Mouse (Mus musculus) neutrophil, adult 5-6 weeks (primary cell): ENCODE data around the gene Ccl22. TPM values are rescaled to one million over a fixed set of nuclear protein-coding genes. Genes with fewer than 3 reads are reported as not detected.
A peak's percentile ranks its signal among the peaks of the same experiment; 100 is the strongest.

Experiments used
- ATAC-seq: fragments of 151-379, 151-347 bp; 2 replicates; pipeline ENCODE4 v1.8.0; 2017; ENCODE audit warnings: mild to moderate bottlenecking, moderate TSS enrichment; ENCODE audit not compliant: insufficient number of reproducible peaks, poor library complexity, low FRiP score, severe bottlenecking; ENCODE audit errors: extremely low read depth
- total RNA-seq: library from RNA; stranded (forward); fragments of 200-1000 nt; gene quantifications from 2 replicates; pipeline ENCODE4 v1.2.3, GENCODE M21; 2017

Gene Ccl22
- total RNA-seq, 1 experiment from 2014 or later = not detected

DNA sequence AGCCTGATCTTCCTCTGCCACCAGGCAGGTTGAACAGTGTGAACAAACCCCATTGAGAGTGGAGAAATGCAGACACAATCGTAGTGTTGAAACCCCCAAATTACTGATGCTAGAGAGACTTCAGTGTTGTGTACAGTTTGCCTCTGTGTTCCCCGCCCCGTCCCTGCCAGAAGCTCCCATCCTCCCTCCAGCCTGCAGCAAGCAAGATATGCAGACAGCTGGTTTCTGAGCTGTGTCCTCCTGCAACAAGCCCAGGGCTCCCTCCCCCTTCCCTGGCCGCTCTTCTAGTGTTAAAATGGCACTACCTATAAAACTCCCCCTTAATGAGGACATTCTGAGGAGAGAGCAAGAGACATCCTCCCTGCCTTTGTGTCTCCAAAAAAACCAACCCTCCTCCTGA lies 16.1 kb upstream of the Ccl22 start:
- ATAC-seq = no peak

- ATAC-seq = peak; percentile 48; the same call in 1 of the 2 replicates
These were observed 11.4 kb upstream of the Ccl22 start for GRCm38 (mm10) chr8:94733821-94734465.

GRCm38 (mm10) chr8:94734735-94735350 lies 10.5 kb upstream of the Ccl22 start:
- ATAC-seq = no peak

DNA sequence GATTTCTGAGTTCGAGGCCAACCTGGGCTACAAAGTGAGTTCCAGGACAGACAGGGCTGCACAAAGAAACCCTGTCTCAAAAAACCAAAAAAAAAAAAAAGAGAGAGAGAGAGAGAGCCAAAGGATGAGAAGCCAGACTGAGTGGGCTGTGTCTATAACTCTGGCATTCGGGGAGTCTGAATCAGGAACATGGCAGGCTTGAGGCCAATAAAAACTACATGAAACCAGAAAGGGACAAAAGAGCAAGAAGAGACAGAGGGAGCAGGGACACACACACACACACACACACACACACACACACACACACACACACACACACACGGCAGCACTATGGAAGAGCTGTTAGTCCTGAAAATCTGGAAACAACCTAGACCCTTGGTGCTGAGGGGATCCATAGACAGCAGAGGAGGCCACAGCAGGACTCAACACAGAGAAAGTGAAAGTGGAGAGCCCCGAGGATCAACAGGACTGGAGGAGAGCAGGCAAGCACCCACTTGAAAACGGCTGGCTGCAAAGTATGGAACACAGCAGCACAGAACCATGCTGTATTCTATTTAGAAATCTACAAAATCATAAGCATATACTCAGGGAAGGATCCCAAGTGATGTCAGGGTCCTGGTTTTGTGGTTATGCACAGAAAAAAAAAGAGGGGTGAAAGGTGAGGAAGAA lies 9.8 kb upstream of the Ccl22 start:
- ATAC-seq = no peak

DNA sequence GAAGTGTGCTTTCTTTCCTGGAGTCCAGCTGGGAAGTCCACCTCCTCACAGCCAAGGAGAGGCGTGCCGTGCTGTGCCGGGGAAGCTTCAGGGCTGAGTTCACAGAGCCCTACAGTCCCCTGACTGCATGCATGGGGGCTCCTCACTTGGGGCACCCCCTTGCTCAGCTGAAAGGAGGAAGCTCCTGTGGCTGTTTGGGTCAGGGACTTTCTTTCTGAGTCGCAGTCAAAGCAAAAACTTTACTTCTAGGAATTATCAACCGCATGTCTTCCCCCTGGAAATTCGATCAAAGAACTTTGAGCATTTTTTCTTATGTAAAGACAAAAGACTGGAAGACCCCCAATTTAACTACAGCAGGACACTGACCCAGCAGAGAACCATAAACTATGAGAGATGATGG lies 5.6 kb upstream of the Ccl22 start:
- ATAC-seq = 0 out of 2 replicates have a peak, but pooled peaks have one; percentile 39

GRCm38 (mm10) chr8:94740591-94740990 lies 4.8 kb upstream of the Ccl22 start:
- no peak for ATAC-seq

DNA sequence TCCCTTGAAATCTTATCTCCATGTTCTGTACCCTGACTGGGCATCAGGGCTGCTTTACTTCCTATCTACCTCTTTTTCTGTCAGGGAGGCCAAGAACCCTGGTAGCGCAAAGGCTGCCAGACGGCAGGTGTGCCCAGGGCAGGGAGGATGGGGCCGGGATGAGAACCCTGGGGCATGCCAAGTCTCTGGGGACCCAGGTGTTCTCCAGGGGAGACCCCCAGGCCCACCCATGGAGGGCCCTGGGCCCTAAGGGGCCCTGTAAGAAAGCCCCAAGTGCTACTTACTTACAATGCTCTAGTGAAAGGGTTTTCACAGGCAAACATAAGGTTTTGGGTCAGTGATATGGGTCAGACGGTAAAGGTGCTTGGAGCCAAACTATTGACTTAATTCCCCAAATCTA lies 3.7 kb upstream of the Ccl22 start:
- ATAC-seq = no peak

GRCm38 (mm10) chr8:94744484-94744883 lies 906 bp upstream of the Ccl22 start:
- no peak for ATAC-seq

DNA sequence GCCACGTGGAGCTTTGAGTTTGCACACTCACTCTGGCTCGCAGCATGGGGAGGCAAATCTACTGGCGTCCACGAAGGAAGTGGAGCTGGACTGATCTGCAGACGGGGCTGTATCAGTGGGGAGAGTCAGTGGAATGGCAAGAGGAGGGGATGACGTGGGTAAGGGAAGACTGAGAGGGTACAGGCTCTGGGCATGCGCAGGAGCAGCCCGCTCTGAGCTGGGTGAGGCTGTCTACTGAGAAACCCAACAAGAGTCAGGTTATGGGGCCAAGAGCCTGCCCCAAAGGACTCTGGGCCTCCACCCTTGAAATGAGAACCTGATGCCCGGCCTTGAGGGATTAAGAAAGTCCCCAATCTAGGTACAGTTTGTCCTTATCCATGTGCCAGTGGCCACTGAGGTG lies 418 bp upstream of the Ccl22 start:
- no peak for ATAC-seq

GRCm38 (mm10) chr8:94746832-94747231 lies 1.4 kb downstream of the Ccl22 start:
- no peak for ATAC-seq

DNA sequence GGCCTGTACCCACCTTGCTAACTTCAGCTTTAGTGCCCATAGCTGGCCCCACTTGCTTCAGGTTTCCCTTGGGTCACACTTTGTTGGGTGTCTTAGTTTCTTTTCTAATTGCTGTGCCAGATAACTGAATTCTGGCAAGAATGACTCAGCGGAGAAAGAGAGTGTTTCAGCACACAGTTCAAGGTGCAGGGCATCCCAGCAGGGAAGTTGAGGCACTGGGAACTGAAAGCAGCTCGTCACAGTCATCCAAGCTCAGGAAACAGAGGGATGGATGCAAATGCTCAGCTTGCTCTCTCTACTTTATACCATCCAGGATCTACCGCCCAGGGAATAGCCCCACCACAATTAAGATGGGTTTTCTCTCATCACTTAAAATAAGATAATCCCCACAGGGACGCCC lies 3.0 kb downstream of the Ccl22 start:
- no peak for ATAC-seq

DNA sequence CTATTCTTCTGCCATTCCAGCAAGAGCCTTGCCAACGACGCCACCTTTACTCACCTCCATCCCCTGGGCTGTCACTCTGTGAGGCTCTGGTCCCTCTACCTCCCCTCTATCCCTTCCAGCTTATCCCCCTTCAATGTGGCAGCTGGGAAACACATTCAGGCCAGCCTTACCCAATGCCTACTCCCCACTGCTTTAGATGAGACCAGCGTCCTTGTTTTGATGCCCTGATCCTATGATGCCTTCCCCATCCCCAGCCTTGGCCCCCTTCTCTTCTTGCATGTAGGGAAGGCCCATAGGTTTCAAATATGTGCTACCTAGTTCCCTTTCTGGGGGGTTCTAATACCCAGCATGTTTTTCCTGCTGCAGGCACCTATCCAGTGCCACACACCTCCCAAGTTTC lies 4.6 kb downstream of the Ccl22 start:
- ATAC-seq = 0 out of 2 replicates have a peak, but pooled peaks have one; percentile 8

DNA sequence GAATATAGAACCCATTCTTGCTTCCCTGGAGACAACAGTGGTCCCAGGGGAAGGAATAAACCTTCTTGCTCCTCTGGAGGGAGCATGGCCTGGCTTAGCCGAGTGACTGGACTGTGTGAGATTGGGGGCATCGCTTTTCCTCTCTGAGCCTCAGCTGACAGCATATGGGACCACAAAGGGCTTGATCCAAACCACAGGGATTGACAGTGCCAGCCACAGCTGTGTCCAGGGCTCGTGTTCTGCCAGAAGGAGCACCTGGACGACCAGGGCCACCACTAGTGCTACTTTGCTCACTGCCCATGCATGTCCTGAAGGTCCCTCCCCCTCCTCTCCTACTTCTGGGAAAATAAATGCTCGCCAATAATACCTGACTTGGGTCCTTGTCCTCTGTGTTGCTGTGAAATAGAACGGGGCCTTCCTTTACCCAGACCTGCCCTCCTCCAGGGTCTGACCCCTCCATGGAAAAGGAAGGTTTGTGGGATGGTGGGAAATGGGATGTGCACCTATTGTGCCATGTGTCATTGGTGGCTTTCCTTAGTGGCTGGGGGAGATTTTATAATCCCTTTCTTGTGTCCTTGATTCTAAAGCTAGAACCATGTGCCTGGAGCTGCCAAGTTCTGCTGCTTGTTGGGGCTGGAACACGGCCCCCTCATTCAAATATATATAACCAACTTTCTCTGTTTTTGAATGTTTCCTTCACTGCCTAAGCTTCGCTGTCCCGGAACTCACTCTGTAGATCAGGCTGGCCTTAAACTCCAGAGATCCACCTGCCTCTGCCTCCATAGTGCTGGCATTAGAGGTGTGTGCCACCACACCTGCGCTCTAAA lies 5.8 kb downstream of the Ccl22 start:
- no peak for ATAC-seq

DNA sequence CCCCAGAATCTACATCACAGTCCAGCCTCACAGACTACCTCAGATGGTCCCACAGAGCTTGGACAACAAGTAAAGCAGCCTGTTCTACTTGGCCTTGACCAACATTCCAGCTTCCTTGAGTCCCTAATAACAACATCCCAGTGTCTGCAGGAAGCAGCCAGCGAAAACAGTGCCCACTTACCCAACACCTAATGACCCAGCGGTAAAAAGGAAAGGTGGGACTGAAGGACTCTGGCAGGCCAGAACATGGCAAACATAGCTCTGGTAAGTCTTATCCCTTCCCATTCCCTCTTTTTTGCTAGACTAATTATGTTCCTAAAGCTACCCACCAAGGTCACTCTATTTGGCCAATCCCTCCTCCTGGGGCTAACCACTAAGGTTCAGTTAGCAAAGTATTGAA lies 8.6 kb downstream of the Ccl22 start:
- no peak for ATAC-seq

DNA sequence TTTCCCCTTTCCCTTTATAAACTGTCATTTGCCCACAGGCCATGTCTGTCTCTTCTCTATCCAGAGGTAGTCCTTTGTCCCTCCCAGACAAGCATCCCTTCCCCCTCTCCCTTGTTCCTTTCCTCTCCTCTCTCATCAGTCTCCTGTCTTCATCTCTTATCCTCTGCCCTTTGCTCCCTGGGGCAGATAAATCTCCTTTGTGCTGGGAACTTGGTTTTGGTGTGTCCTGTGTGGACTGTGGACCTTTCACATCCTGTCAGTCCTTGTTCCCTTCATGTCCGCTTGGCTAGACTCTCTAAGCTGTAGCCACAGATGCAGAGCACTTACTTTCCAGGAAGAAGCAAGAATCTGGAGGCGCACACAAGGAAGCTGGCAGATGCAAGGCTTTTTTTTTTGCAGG lies 9.1 kb downstream of the Ccl22 start:
- no peak for ATAC-seq

DNA sequence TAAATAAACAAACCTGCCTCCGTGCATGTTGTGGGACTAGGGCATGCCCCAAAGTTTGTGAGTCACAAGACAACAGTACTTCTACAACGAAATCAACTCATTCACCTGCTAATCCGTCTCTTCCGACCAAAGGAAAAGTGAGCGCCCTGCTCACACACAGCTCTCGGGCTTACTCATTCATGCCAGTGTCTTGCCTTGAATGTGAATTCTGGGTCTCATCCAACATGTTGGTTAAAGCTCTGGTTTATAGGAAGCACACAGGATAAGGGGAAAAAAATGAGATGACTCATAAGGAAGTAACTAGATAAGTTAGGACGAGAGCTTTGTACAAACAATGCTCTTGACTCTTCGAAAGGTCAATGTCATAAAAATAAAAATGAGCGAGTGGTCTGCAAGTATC lies 21.6 kb downstream of the Ccl22 start:
- no peak for ATAC-seq

GRCm38 (mm10) chr8:94770945-94771344 lies 25.6 kb downstream of the Ccl22 start:
- no peak for ATAC-seq

GRCm38 (mm10) chr8:94771941-94772670 lies 26.7 kb downstream of the Ccl22 start, which contains the start of gene Cx3cl1:
Gene Cx3cl1, plus strand, starts transcription at chr8:94772009.
- ATAC-seq = no peak

DNA sequence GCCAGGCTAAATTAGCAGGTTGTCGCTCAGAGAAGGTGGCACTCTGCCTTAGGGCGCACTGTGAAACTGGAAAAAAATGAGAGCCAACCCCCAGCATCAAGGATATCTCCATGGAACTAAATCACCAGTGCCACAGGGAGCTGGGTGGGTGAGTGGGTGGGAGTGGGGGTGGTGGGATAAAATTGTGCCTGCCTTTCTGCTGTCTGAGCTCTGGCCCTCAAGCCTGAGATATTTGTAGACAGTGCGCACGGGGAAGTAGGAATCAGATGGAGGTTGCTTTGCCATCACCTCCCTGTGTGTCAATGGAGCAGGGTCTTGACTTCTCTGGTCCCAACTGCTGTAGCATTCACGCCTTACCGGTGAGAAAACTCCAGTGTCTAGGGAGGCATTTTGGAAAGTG lies 27.7 kb downstream of the Ccl22 start:
- no peak for ATAC-seq
